Mouse (Mus musculus) E14TG2a.4 (cell line): ENCODE measurements around the gene Ogfod3.

Experiments used
- CTCF ChIP-seq: conservative IDR thresholded peaks from 2 replicates; pipeline ENCODE4 v1.5.1; 2014; ENCODE audit warnings: low read length
- NANOG ChIP-seq: IDR thresholded peaks from 2 replicates; pipeline ENCODE4 v1.6.1; 2014; ENCODE audit warnings: borderline replicate concordance, low read length, mixed read lengths
- POU5F1 ChIP-seq: IDR thresholded peaks from 2 replicates; pipeline ENCODE4 v1.6.1; 2014; ENCODE audit warnings: low read length, borderline replicate concordance

DNA sequence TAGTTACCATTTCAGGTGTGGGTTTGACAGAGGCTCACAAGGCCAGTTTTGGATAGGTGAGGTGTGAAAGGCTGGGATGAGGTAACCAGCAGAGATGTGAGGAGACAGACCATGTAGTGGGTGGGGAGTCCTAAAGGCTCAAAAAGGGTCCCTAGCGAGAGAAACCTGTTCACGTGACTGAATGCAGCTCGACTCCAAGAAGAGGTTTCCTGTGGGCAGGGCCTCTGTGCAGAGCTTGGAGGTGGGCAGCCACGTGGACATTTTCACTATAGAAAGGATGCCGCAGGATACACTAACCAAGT lies 701 bp downstream of the Ogfod3 start:
- TF ChIP-seq CTCF (no peak), POU5F1 (no peak), NANOG (no peak)
